Mouse (Mus musculus): ENCODE measurements at regions not wholly inside any gene's neighbourhood (a gene's known extent, or its start where the extent isn't known, plus 50 kb on each side); places are given as distances from the start of the nearest gene placed in this dataset.

DNA sequence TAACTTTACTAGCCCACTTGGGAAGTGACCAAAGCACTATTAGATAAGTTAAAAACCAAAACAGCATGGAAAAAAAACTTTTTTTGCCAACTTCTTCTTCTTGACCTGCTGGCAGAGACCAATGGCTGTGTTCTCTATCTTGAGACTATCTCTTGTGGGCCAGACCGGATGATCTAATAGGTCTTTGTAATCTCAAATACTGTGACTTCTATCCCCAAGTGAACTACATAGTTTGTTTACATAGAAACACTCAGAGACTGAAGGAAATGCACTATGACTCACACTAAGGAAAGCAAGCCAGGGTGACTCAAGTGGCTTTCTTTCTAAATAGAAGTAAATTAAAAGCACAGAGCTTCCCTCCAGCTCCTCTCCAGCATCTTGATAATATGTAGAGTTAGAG is 384.3 kb upstream of the Ubash3b start:
- no peak overlapping the region for H3K4me3 ChIP-seq (ENCODE audit: low read depth, low read length)
- ATAC-seq (ENCODE audit: insufficient read depth, low FRiP score, low TSS enrichment): no peak
- H3K4me2 ChIP-seq (ENCODE audit: low read depth): no peak overlapping the region
- no peaks in the 10 kb centered on the region for H3K27me3 ChIP-seq (ENCODE audit: control insufficient read depth, insufficient read depth, low read length)
- H3K9ac ChIP-seq (ENCODE audit: low read length): no peak overlapping the region
- H3K36me3 ChIP-seq (ENCODE audit: control insufficient read depth, insufficient read depth, low read length): no peaks in the 10 kb centered on the region
- WGBS: 94% methylated on average over 1 of the region's 1 CpGs
- no peaks in the 10 kb centered on the region for H3K9me3 ChIP-seq (ENCODE audit: control insufficient read depth, low read length)
- DNase-seq (ENCODE audit: low spot score): no peak
- no peaks in the 10 kb centered on the region for H3K4me1 ChIP-seq (ENCODE audit: control insufficient read depth, insufficient read depth, low read length)
- H3K27ac ChIP-seq (ENCODE audit: low read depth, low read length): no peak overlapping the region

DNA sequence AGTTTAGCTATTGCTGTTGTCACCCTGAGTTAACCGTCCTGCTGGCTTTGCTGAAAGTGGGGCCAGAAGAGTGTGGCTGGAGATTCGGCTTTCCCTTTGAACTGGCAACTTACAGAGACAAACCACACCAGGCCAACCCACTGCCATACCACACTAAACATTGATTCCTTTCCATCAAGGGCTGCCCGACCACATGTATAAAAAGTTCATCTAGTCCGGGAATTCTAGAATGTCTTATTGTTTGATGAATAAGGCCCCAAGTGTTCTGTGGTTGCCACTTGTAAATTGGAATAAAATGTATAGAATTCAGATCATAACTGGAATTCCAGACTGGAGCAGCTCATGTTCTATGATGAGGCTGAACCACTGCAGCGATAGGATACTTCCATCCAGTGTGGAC is 381.0 kb upstream of the Ubash3b start:
- no peaks in the 10 kb centered on the region for H3K4me1 ChIP-seq (ENCODE audit: control insufficient read depth, insufficient read depth, low read length)
- no peaks in the 10 kb centered on the region for H3K36me3 ChIP-seq (ENCODE audit: control insufficient read depth, insufficient read depth, low read length)

GRCm38 (mm10) chr9:41541327-41541726 is 379.8 kb upstream of the Ubash3b start:
- Histone ChIP-seq H3K36me3 (ENCODE audit: control insufficient read depth, insufficient read depth, low read length) (no peaks in the 10 kb centered on the region), H3K27me3 (ENCODE audit: control insufficient read depth, insufficient read depth, low read length) (no peaks in the 10 kb centered on the region), H3K4me1 (ENCODE audit: control insufficient read depth, insufficient read depth, low read length) (no peaks in the 10 kb centered on the region), H3K27ac (ENCODE audit: low read depth, low read length) (no peak overlapping the region), H3K4me3 (ENCODE audit: low read depth, low read length) (no peak overlapping the region), H3K9ac (ENCODE audit: low read length) (no peak overlapping the region), H3K9me3 (ENCODE audit: control insufficient read depth, low read length) (no peaks in the 10 kb centered on the region), H3K4me2 (ENCODE audit: low read depth) (no peak overlapping the region)
- DNase-seq (ENCODE audit: low spot score) (no peak), ATAC-seq (ENCODE audit: insufficient read depth, low FRiP score, low TSS enrichment) (no peak)
- 70% methylated on average over 6 of the region's 6 CpGs for WGBS

More for the DNA sequence above, 381.0 kb upstream of the Ubash3b start:
- H3K9me3 ChIP-seq (ENCODE audit: control insufficient read depth, low read length): no peaks in the 10 kb centered on the region
- no peak overlapping the region for H3K27ac ChIP-seq (ENCODE audit: low read depth, low read length)
- no peaks in the 10 kb centered on the region for H3K27me3 ChIP-seq (ENCODE audit: control insufficient read depth, insufficient read depth, low read length)
- WGBS: 88% methylated on average over 5 of the region's 5 CpGs
- ATAC-seq (ENCODE audit: insufficient read depth, low FRiP score, low TSS enrichment) (no peak), DNase-seq (ENCODE audit: low spot score) (no peak)
- no peak overlapping the region for H3K9ac ChIP-seq (ENCODE audit: low read length)
- no peak overlapping the region for H3K4me3 ChIP-seq (ENCODE audit: low read depth, low read length)
- H3K4me2 ChIP-seq (ENCODE audit: low read depth): no peak overlapping the region

- DNase-seq (ENCODE audit: low spot score) (no peak), ATAC-seq (ENCODE audit: insufficient read depth, low FRiP score, low TSS enrichment) (no peak)
- 0 out of 2 replicates have a peak, but pooled peaks cover 3% of the 10 kb centered on the region for H3K36me3 ChIP-seq (ENCODE audit: control insufficient read depth, insufficient read depth, low read length)
- H3K4me3 ChIP-seq (ENCODE audit: low read depth, low read length): no peak overlapping the region
- H3K4me2 ChIP-seq (ENCODE audit: low read depth): no peak overlapping the region
- whole genome bisulfite sequencing: 58% methylated on average over 3 of the region's 3 CpGs
- no peaks in the 10 kb centered on the region for H3K9me3 ChIP-seq (ENCODE audit: control insufficient read depth, low read length)
- no peaks in the 10 kb centered on the region for H3K27me3 ChIP-seq (ENCODE audit: control insufficient read depth, insufficient read depth, low read length)
- H3K4me1 ChIP-seq (ENCODE audit: control insufficient read depth, insufficient read depth, low read length): no peaks in the 10 kb centered on the region
- no peak overlapping the region for H3K27ac ChIP-seq (ENCODE audit: low read depth, low read length)
- no peak overlapping the region for H3K9ac ChIP-seq (ENCODE audit: low read length)
These were observed 371.3 kb upstream of the Ubash3b start for GRCm38 (mm10) chr9:41532786-41533185.

- Histone ChIP-seq H3K27me3 (ENCODE audit: control insufficient read depth, insufficient read depth, low read length) (no peaks in the 10 kb centered on the region), H3K4me3 (ENCODE audit: low read depth, low read length) (no peak overlapping the region), H3K36me3 (ENCODE audit: control insufficient read depth, insufficient read depth, low read length) (0 out of 2 replicates have a peak, but pooled peaks cover 3% of the 10 kb centered on the region), H3K4me2 (ENCODE audit: low read depth) (no peak overlapping the region), H3K9me3 (ENCODE audit: control insufficient read depth, low read length) (no peaks in the 10 kb centered on the region), H3K4me1 (ENCODE audit: control insufficient read depth, insufficient read depth, low read length) (no peaks in the 10 kb centered on the region), H3K9ac (ENCODE audit: low read length) (no peak overlapping the region), H3K27ac (ENCODE audit: low read depth, low read length) (no peak overlapping the region)
- DNase-seq (ENCODE audit: low spot score) (no peak), ATAC-seq (ENCODE audit: insufficient read depth, low FRiP score, low TSS enrichment) (no peak)
- WGBS: 73% methylated on average over 7 of the region's 7 CpGs
These were observed 370.8 kb upstream of the Ubash3b start for GRCm38 (mm10) chr9:41532290-41532689.

DNA sequence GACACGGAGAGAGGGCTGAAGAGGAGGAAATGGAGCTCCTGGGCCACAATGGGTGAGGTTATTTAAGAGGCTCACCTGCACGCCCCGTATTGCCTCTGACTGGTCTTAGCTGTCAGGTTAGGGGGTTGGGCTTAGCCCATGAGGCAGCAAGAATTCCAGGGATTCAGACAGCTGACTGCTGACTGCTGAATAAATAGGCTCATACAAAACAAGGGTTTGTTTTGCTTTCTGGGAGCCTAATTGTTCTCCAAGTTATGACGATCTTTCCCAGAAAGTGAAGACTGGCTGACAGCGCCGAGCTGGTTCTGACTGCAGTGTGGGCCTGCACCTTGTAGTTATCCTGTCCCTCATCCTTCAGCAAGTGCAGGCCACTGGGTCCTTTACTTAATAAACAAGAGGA is 370.1 kb upstream of the Ubash3b start:
- H3K27me3 ChIP-seq (ENCODE audit: control insufficient read depth, insufficient read depth, low read length): no peaks in the 10 kb centered on the region
- ATAC-seq (ENCODE audit: insufficient read depth, low FRiP score, low TSS enrichment) (no peak), DNase-seq (ENCODE audit: low spot score) (no peak)
- H3K4me1 ChIP-seq (ENCODE audit: control insufficient read depth, insufficient read depth, low read length): no peaks in the 10 kb centered on the region
- H3K36me3 ChIP-seq (ENCODE audit: control insufficient read depth, insufficient read depth, low read length): 0 out of 2 replicates have a peak, but pooled peaks cover 3% of the 10 kb centered on the region
- no peak overlapping the region for H3K4me3 ChIP-seq (ENCODE audit: low read depth, low read length)
- H3K4me2 ChIP-seq (ENCODE audit: low read depth): no peak overlapping the region
- no peak overlapping the region for H3K27ac ChIP-seq (ENCODE audit: low read depth, low read length)
- no peak overlapping the region for H3K9ac ChIP-seq (ENCODE audit: low read length)
- no peaks in the 10 kb centered on the region for H3K9me3 ChIP-seq (ENCODE audit: control insufficient read depth, low read length)
- 81% methylated on average over 6 of the region's 6 CpGs for WGBS

DNA sequence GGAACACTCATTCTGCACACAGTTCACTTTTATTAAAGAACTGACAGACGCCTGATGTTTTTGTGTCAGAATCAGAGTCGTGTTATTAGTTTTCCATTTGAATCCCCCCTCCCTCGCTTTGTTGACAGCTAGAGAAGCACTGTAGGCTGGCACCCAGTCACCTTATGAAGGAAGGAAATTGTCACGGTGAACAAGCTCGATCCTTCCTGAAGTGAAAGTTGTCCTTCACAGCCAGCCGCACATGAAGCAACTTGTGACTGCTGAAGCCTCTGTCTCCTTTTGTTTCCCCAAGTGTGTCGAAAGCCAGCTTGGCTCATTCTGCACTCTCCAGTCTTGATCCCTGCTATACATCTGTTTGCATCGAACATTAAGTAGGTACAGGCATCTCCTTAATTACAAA is 364.6 kb upstream of the Ubash3b start:
- ATAC-seq (ENCODE audit: insufficient read depth, low FRiP score, low TSS enrichment) (no peak), DNase-seq (ENCODE audit: low spot score) (no peak)
- H3K9me3 ChIP-seq (ENCODE audit: control insufficient read depth, low read length): no peaks in the 10 kb centered on the region
- H3K27ac ChIP-seq (ENCODE audit: low read depth, low read length): no peak overlapping the region
- H3K36me3 ChIP-seq (ENCODE audit: control insufficient read depth, insufficient read depth, low read length): 0 out of 2 replicates have a peak, but pooled peaks cover 3% of the 10 kb centered on the region
- H3K4me3 ChIP-seq (ENCODE audit: low read depth, low read length): no peak overlapping the region
- 82% methylated on average over 8 of the region's 8 CpGs for WGBS
- 0 out of 2 replicates have a peak, but pooled peaks cover 3% of the 10 kb centered on the region for H3K4me1 ChIP-seq (ENCODE audit: control insufficient read depth, insufficient read depth, low read length)
- no peak overlapping the region for H3K4me2 ChIP-seq (ENCODE audit: low read depth)
- H3K27me3 ChIP-seq (ENCODE audit: control insufficient read depth, insufficient read depth, low read length): no peaks in the 10 kb centered on the region
- H3K9ac ChIP-seq (ENCODE audit: low read length): no peak overlapping the region

GRCm38 (mm10) chr9:41525534-41525933 is 364.0 kb upstream of the Ubash3b start:
- ATAC-seq (ENCODE audit: insufficient read depth, low FRiP score, low TSS enrichment): no peak
- no peak overlapping the region for H3K4me3 ChIP-seq (ENCODE audit: low read depth, low read length)
- no peak for DNase-seq (ENCODE audit: low spot score)
- H3K4me2 ChIP-seq (ENCODE audit: low read depth): no peak overlapping the region
- no peaks in the 10 kb centered on the region for H3K9me3 ChIP-seq (ENCODE audit: control insufficient read depth, low read length)
- 0 out of 2 replicates have a peak, but pooled peaks cover 3% of the 10 kb centered on the region for H3K4me1 ChIP-seq (ENCODE audit: control insufficient read depth, insufficient read depth, low read length)
- no peak overlapping the region for H3K27ac ChIP-seq (ENCODE audit: low read depth, low read length)
- no peak overlapping the region for H3K9ac ChIP-seq (ENCODE audit: low read length)
- WGBS: 59% methylated on average over 1 of the region's 1 CpGs
- H3K36me3 ChIP-seq (ENCODE audit: control insufficient read depth, insufficient read depth, low read length): 0 out of 2 replicates have a peak, but pooled peaks cover 3% of the 10 kb centered on the region
- H3K27me3 ChIP-seq (ENCODE audit: control insufficient read depth, insufficient read depth, low read length): no peaks in the 10 kb centered on the region

- no peaks in the 10 kb centered on the region for H3K36me3 ChIP-seq (ENCODE audit: control insufficient read depth, insufficient read depth, low read length)
- ATAC-seq (ENCODE audit: insufficient read depth, low FRiP score, low TSS enrichment): no peak
These were observed 363.1 kb upstream of the Ubash3b start for GRCm38 (mm10) chr9:41524591-41524990.

More at GRCm38 (mm10) chr9:41524591-41524990, 363.1 kb upstream of the Ubash3b start:
- Histone ChIP-seq H3K9ac (ENCODE audit: low read length) (no peak overlapping the region), H3K4me1 (ENCODE audit: control insufficient read depth, insufficient read depth, low read length) (0 out of 2 replicates have a peak, but pooled peaks cover 3% of the 10 kb centered on the region), H3K27ac (ENCODE audit: low read depth, low read length) (no peak overlapping the region), H3K4me2 (ENCODE audit: low read depth) (no peak overlapping the region), H3K9me3 (ENCODE audit: control insufficient read depth, low read length) (no peaks in the 10 kb centered on the region), H3K27me3 (ENCODE audit: control insufficient read depth, insufficient read depth, low read length) (no peaks in the 10 kb centered on the region), H3K4me3 (ENCODE audit: low read depth, low read length) (no peak overlapping the region)
- 79% methylated on average over 7 of the region's 7 CpGs for WGBS
- no peak for DNase-seq (ENCODE audit: low spot score)
